Mouse (Mus musculus) liver, embryonic 14.5 days (tissue): ENCODE data around the gene Prr14.

Source experiments
- CTCF ChIP-seq: IDR thresholded peaks from 2 replicates; pipeline ENCODE4 v1.5.1; 2016; ENCODE audit warnings: antibody characterized with exemption, low read depth, control low read depth
- EP300 ChIP-seq: IDR thresholded peaks from 2 replicates; pipeline ENCODE4 v1.6.1; 2016; ENCODE audit warnings: antibody characterized with exemption, low read depth

GRCm38 (mm10) chr7:127470743-127471645, 11.6 kb downstream of the Prr14 start:
- no peak for TF ChIP-seq CTCF
- TF ChIP-seq EP300 = peak; percentile 41
